Mouse (Mus musculus): Measurements from ENCODE around the gene Astn2. TPM values are rescaled to one million over a fixed set of nuclear protein-coding genes. Genes with fewer than 3 reads are reported as not detected.

Astn2 gene
- polyA plus RNA-seq, 1 experiment from 2014 or later = 0.18 TPM

DNA sequence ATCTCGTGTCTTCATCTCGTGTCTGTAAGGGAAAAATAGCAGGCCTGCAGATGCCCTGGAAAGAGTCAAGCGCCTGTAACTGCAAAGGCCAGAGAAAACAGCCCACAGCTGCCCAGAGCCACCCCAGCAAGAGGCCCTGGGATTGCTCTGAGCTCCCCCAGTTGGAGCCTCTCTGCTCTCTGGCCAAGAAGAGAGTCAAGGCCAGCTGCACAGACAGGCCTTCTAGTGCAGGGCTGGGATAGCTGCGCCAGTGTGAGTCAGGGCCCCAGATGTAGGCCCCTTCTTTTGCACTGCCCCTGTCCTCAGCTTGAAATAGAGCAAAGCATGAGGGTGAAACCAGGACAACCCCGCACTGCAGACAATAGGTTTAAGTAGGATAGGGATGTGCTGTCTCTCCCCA lies 922.8 kb downstream of the Astn2 start:
- 49% methylated on average over 5 of the region's 5 CpGs for WGBS
- Histone ChIP-seq H3K9ac (ENCODE audit: low read depth, low read length) (no peak overlapping the region), H3K9me3 (ENCODE audit: control insufficient read depth) (no peaks in the 10 kb centered on the region), H3K4me3 (ENCODE audit: low read depth, low read length) (no peak overlapping the region), H3K4me2 (replicated peaks; ENCODE audit: low read depth) (no peak overlapping the region), H3K27me3 (replicated peaks; ENCODE audit: control insufficient read depth, insufficient read depth, low read length) (no peaks in the 10 kb centered on the region), H3K36me3 (ENCODE audit: control insufficient read depth, insufficient read depth) (no peaks in the 10 kb centered on the region), H3K4me1 (replicated peaks; ENCODE audit: control insufficient read depth, insufficient read depth, low read length) (no peaks in the 10 kb centered on the region), H3K27ac (ENCODE audit: low read depth, low read length) (no peak overlapping the region)
- no peak for TF ChIP-seq CTCF (IDR thresholded peaks at IDR 0.05; ENCODE audit: low read depth)
- ATAC-seq = no peak

DNA sequence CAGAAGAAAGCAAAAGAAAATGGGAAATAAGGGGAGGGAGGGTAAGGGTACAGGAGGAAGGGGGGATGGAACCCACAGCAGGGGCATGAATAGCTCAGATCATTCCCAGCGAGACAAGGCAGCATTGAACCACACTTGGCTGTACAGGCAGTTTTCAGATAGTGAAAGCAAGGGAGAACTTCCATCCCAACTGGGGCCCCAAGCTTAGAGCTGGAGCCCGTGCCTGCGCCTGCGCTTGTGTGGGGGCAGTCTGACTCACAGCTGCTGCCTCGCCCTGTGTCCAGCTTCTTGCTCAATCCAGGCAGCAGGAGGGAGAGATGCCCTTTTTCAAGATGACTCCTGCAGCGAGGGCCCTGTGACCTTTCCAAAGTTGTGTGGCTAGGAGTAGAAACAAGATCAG lies 927.3 kb downstream of the Astn2 start:
- H3K4me2 ChIP-seq (replicated peaks; ENCODE audit: low read depth) = 0 out of 2 replicates have a peak overlapping the region, but pooled peaks have one; percentile 1
- H3K27me3 ChIP-seq (replicated peaks; ENCODE audit: control insufficient read depth, insufficient read depth, low read length) = no peaks in the 10 kb centered on the region
- no peaks in the 10 kb centered on the region for H3K36me3 ChIP-seq (ENCODE audit: control insufficient read depth, insufficient read depth)
- H3K9me3 ChIP-seq (ENCODE audit: control insufficient read depth) = no peaks in the 10 kb centered on the region
- no peak overlapping the region for H3K4me3 ChIP-seq (ENCODE audit: low read depth, low read length)
- 26% methylated on average over 6 of the region's 6 CpGs for WGBS
- no peak overlapping the region for H3K27ac ChIP-seq (ENCODE audit: low read depth, low read length)
- no peak overlapping the region for H3K9ac ChIP-seq (ENCODE audit: low read depth, low read length)
- no peak for TF ChIP-seq CTCF (IDR thresholded peaks at IDR 0.05; ENCODE audit: low read depth)
- H3K4me1 ChIP-seq (replicated peaks; ENCODE audit: control insufficient read depth, insufficient read depth, low read length) = no peaks in the 10 kb centered on the region
- no peak for ATAC-seq

DNA sequence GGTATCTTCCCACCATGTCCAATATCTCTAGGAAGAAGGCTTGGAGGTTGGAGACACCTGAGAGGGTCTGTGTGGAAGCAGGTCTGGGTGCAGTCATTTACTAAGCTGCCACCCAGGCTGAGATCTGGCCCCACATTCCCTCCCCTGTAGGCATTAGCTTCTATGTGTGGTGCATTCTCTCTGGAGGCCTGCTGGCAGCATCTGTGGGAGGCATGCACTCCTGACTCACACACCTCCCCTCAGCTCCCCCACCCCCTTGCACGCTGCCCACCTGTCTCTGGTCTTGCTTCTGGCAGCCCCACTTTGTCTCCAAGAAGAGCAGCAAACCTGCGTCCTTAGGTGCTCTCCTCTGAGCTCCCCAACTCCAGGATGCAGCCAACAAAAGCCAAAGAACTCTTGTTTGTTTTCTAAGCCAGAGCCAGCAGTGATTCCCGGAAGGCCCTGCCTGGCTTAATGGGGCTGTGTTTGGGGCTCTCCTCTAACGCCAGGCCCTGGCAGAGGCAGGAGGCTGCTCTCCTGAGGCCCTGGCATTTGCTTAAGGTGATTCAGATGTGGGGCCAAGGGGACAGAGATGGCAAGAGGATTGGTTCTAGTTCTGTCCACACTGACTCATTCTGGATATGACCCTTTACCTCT lies 928.4 kb downstream of the Astn2 start:
- H3K4me3 ChIP-seq (ENCODE audit: low read depth, low read length) = no peak overlapping the region
- WGBS = 61% methylated on average over 4 of the region's 4 CpGs
- no peak for ATAC-seq

DNA sequence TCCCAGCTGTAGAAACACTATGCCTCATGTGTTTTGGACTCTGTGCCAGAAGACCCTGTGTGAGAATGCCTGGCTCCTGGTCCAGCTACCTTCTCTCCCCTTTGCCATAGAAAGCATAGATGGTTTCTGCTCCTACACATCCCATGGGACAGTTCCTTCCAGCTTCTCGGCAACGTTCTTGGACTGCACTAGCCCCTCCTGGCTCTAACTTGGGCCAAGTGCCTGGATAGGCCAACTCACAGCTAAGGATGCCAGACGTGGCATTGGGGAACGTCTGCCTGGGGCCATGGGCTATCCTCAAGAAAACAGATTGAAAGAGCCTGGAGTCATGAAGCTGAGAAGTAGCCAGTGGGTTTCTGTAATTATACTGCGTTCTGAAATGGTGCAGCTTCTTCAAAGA lies 931.3 kb downstream of the Astn2 start:
- 85% methylated on average over 5 of the region's 5 CpGs for WGBS
- no peak for ATAC-seq

More for the DNA sequence above, 928.4 kb downstream of the Astn2 start:
- no peak overlapping the region for H3K9ac ChIP-seq (ENCODE audit: low read depth, low read length)
- no peak overlapping the region for H3K4me2 ChIP-seq (replicated peaks; ENCODE audit: low read depth)
- no peaks in the 10 kb centered on the region for H3K36me3 ChIP-seq (ENCODE audit: control insufficient read depth, insufficient read depth)
- no peaks in the 10 kb centered on the region for H3K9me3 ChIP-seq (ENCODE audit: control insufficient read depth)
- no peaks in the 10 kb centered on the region for H3K27me3 ChIP-seq (replicated peaks; ENCODE audit: control insufficient read depth, insufficient read depth, low read length)
- H3K27ac ChIP-seq (ENCODE audit: low read depth, low read length) = no peak overlapping the region
- no peaks in the 10 kb centered on the region for H3K4me1 ChIP-seq (replicated peaks; ENCODE audit: control insufficient read depth, insufficient read depth, low read length)
- no peak for TF ChIP-seq CTCF (IDR thresholded peaks at IDR 0.05; ENCODE audit: low read depth)

DNA sequence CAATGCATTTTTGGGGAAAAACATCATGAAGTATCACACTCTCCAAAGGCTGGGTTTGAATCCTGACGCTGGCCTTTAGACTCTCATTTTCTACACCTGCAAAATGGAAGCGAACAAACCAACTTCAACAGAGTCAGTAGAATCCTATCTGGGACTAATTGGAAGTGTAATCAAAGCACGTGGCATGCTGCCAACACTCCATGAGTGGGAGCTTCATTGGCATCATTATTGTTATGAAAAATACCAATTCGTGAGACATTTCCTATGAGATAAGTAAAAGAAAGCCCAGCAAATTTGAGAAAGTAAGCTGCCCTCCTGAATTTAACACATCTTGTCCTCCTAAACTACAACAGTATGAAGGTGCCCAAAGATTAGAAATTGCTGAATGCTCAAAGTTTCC lies 955.2 kb downstream of the Astn2 start:
- H3K36me3 ChIP-seq (ENCODE audit: control insufficient read depth, insufficient read depth) = no peaks in the 10 kb centered on the region
- H3K27me3 ChIP-seq (replicated peaks; ENCODE audit: control insufficient read depth, insufficient read depth, low read length) = no peaks in the 10 kb centered on the region
- no peaks in the 10 kb centered on the region for H3K4me1 ChIP-seq (replicated peaks; ENCODE audit: control insufficient read depth, insufficient read depth, low read length)
- no peak overlapping the region for H3K4me3 ChIP-seq (ENCODE audit: low read depth, low read length)
- ATAC-seq = no peak
- no peak overlapping the region for H3K27ac ChIP-seq (ENCODE audit: low read depth, low read length)
- WGBS = 73% methylated on average over 4 of the region's 4 CpGs
- no peak overlapping the region for H3K4me2 ChIP-seq (replicated peaks; ENCODE audit: low read depth)
- H3K9ac ChIP-seq (ENCODE audit: low read depth, low read length) = no peak overlapping the region
- H3K9me3 ChIP-seq (ENCODE audit: control insufficient read depth) = no peaks in the 10 kb centered on the region
- TF ChIP-seq CTCF (IDR thresholded peaks at IDR 0.05; ENCODE audit: low read depth) = no peak

More for the DNA sequence above, 931.3 kb downstream of the Astn2 start:
- H3K4me2 ChIP-seq (replicated peaks; ENCODE audit: low read depth) = no peak overlapping the region
- no peaks in the 10 kb centered on the region for H3K27me3 ChIP-seq (replicated peaks; ENCODE audit: control insufficient read depth, insufficient read depth, low read length)
- no peak overlapping the region for H3K9ac ChIP-seq (ENCODE audit: low read depth, low read length)
- TF ChIP-seq CTCF (IDR thresholded peaks at IDR 0.05; ENCODE audit: low read depth) = no peak
- no peaks in the 10 kb centered on the region for H3K9me3 ChIP-seq (ENCODE audit: control insufficient read depth)
- no peak overlapping the region for H3K4me3 ChIP-seq (ENCODE audit: low read depth, low read length)
- H3K4me1 ChIP-seq (replicated peaks; ENCODE audit: control insufficient read depth, insufficient read depth, low read length) = no peaks in the 10 kb centered on the region
- no peak overlapping the region for H3K27ac ChIP-seq (ENCODE audit: low read depth, low read length)
- H3K36me3 ChIP-seq (ENCODE audit: control insufficient read depth, insufficient read depth) = no peaks in the 10 kb centered on the region

DNA sequence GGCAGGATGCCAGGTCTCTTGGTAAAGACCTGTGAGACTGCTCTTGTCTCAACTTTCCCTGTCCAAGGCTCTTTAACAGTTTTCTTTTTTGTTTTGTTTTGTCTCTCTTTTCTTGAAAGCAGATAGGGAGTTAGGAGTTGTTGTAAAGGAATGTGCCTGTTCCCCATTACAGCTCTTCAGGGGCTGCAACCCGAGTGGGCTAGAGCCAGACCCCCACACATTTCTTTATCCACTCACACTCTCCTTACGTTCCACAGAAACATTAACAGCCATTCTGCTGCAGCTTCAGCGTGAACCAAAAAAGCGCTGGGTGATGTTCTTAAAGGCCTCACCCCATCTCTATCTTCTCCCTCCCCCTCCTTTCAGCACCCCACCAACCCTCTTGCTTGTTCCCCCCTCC lies 962.7 kb downstream of the Astn2 start:
- no peak for ATAC-seq
- 83% methylated on average over 4 of the region's 4 CpGs for WGBS
- H3K9ac ChIP-seq (ENCODE audit: low read depth, low read length) = no peak overlapping the region

More for the DNA sequence above, 962.7 kb downstream of the Astn2 start:
- Histone ChIP-seq H3K27me3 (replicated peaks; ENCODE audit: control insufficient read depth, insufficient read depth, low read length) (no peaks in the 10 kb centered on the region), H3K9me3 (ENCODE audit: control insufficient read depth) (no peaks in the 10 kb centered on the region), H3K4me3 (ENCODE audit: low read depth, low read length) (no peak overlapping the region), H3K36me3 (ENCODE audit: control insufficient read depth, insufficient read depth) (no peaks in the 10 kb centered on the region), H3K27ac (ENCODE audit: low read depth, low read length) (no peak overlapping the region), H3K4me1 (replicated peaks; ENCODE audit: control insufficient read depth, insufficient read depth, low read length) (no peaks in the 10 kb centered on the region), H3K4me2 (replicated peaks; ENCODE audit: low read depth) (no peak overlapping the region)
- no peak for TF ChIP-seq CTCF (IDR thresholded peaks at IDR 0.05; ENCODE audit: low read depth)
